Mouse (Mus musculus) neural tube, embryonic 12.5 days (tissue): Measurements from ENCODE around the gene Lrp1. TPM values are rescaled to one million over a fixed set of nuclear protein-coding genes. Genes with fewer than 3 reads are reported as not detected.

ENCODE experiments used
- ATAC-seq: fragments of 200-750 bp; cut with Nextera tagmentation; 2 replicates; pipeline ENCODE4 v1.8.0; 2017; ENCODE audit warnings: low read depth, mild to moderate bottlenecking, moderate TSS enrichment, moderate library complexity; ENCODE audit not compliant: low FRiP score
- H3K27ac ChIP-seq: fragments of 300-500 bp; sonication (generic); 2 replicates; pipeline ENCODE4 v1.5.1; 2016
- H3K27me3 ChIP-seq: fragments of 300-500 bp; sonication (generic); replicated peaks from 2 replicates; pipeline ENCODE4 v1.6.1; 2016; ENCODE audit warnings: mild to moderate bottlenecking
- H3K36me3 ChIP-seq: fragments of 300-500 bp; sonication (generic); 2 replicates; pipeline ENCODE4 v1.6.1; 2016; ENCODE audit warnings: mild to moderate bottlenecking
- H3K4me1 ChIP-seq: fragments of 300-500 bp; sonication (generic); 2 replicates; pipeline ENCODE4 v1.6.1; 2016
- H3K4me2 ChIP-seq: fragments of 300-500 bp; sonication (generic); replicated peaks from 2 replicates; pipeline ENCODE4 v1.6.1; 2016; ENCODE audit warnings: mild to moderate bottlenecking
- H3K4me3 ChIP-seq: fragments of 300-500 bp; sonication (generic); 2 replicates; pipeline ENCODE4 v1.5.1; 2016
- H3K9ac ChIP-seq: fragments of 300-500 bp; sonication (generic); 2 replicates; pipeline ENCODE4 v1.6.1; 2016; ENCODE audit warnings: mild to moderate bottlenecking
- H3K9me3 ChIP-seq: fragments of 300-500 bp; sonication (generic); 2 replicates; pipeline ENCODE4 v1.6.1; 2016; ENCODE audit warnings: mild to moderate bottlenecking
- WGBS: fragments of 180-500 bp; shearing (Covaris S2); methylation state at CpG from one replicate; pipeline ENCODE4 v1.1.7; 2016; 5-methylcytosine and 5-hydroxymethylcytosine counted together
- polyA plus RNA-seq: library from polyadenylated mRNA; unstranded; fragments of >200 nt; fragmentation: Nextera tagmentation; extraction: Ambion mirVana; gene quantifications from 2 replicates; pipeline ENCODE4 v1.2.1, GENCODE M21; 2016

The Lrp1 gene
- polyA plus RNA-seq, 1 experiment from 2014 or later, result 96.0 TPM

GRCm38 (mm10) chr10:127581291-127581690 lies 39.7 kb downstream of the Lrp1 start:
- Histone ChIP-seq H3K4me2 (no peak overlapping the region), H3K9me3 (no peaks in the 10 kb centered on the region), H3K27ac (no peak overlapping the region), H3K9ac (no peak overlapping the region), H3K4me1 (no peaks in the 10 kb centered on the region), H3K4me3 (no peak overlapping the region), H3K27me3 (no peaks in the 10 kb centered on the region), H3K36me3 (peaks cover 95% of the 10 kb centered on the region)
- WGBS, result 88% methylated on average over 9 of the region's 9 CpGs
- no peak for ATAC-seq

- H3K4me1 ChIP-seq, result no peaks in the 10 kb centered on the region
- no peak overlapping the region for H3K9ac ChIP-seq
- no peak overlapping the region for H3K4me3 ChIP-seq
- H3K9me3 ChIP-seq, result no peaks in the 10 kb centered on the region
- no peak overlapping the region for H3K27ac ChIP-seq
- H3K36me3 ChIP-seq, result peaks cover 98% of the 10 kb centered on the region
- no peak overlapping the region for H3K4me2 ChIP-seq
- no peaks in the 10 kb centered on the region for H3K27me3 ChIP-seq
- WGBS, result 94% methylated on average over 15 of the region's 15 CpGs
- ATAC-seq, result no peak
Observed at GRCm38 (mm10) chr10:127577982-127578381, 43.0 kb downstream of the Lrp1 start.

- WGBS, result 86% methylated on average over 9 of the region's 9 CpGs
- no peak overlapping the region for H3K4me2 ChIP-seq
- no peak for ATAC-seq
- no peaks in the 10 kb centered on the region for H3K27me3 ChIP-seq
- no peak overlapping the region for H3K9ac ChIP-seq
- peaks cover 98% of the 10 kb centered on the region for H3K36me3 ChIP-seq
- H3K4me3 ChIP-seq, result no peak overlapping the region
- H3K4me1 ChIP-seq, result no peaks in the 10 kb centered on the region
- no peak overlapping the region for H3K27ac ChIP-seq
- H3K9me3 ChIP-seq, result no peaks in the 10 kb centered on the region
Observed at GRCm38 (mm10) chr10:127577156-127577555, 43.8 kb downstream of the Lrp1 start.

GRCm38 (mm10) chr10:127576381-127576961 lies 44.5 kb downstream of the Lrp1 start:
- H3K4me1 ChIP-seq, result no peaks in the 10 kb centered on the region
- H3K27ac ChIP-seq, result no peak overlapping the region
- H3K4me2 ChIP-seq, result no peak overlapping the region
- H3K9me3 ChIP-seq, result no peaks in the 10 kb centered on the region
- H3K4me3 ChIP-seq, result no peak overlapping the region
- H3K9ac ChIP-seq, result no peak overlapping the region
- H3K36me3 ChIP-seq, result peaks cover 97% of the 10 kb centered on the region
- H3K27me3 ChIP-seq, result no peaks in the 10 kb centered on the region
- 65% methylated on average over 18 of the region's 18 CpGs for WGBS
- no peak for ATAC-seq

DNA sequence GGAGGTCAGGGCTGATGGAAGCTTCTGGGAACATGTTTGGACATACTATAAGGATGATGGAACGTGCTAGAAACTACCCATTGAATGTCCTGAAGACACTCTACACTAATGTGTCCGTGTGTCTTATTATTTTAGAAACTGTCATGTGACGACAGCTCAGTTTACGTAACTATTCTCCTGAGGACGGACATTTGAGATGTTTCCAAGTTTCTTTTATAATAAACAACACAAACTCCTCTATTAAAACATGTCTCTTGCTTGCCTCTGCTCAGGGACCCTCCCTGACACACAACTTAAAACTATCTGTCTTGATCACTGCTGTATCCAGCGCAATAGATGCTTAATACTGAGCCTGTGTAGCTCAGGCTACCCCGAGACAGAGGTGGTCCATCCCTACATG lies 45.2 kb downstream of the Lrp1 start:
- H3K4me1 ChIP-seq, result no peaks in the 10 kb centered on the region
- WGBS, result 95% methylated on average over 7 of the region's 7 CpGs
- H3K9me3 ChIP-seq, result no peaks in the 10 kb centered on the region
- no peak overlapping the region for H3K4me3 ChIP-seq
- no peak for ATAC-seq
- H3K27me3 ChIP-seq, result no peaks in the 10 kb centered on the region
- no peak overlapping the region for H3K4me2 ChIP-seq
- H3K36me3 ChIP-seq, result peaks cover 97% of the 10 kb centered on the region
- H3K9ac ChIP-seq, result no peak overlapping the region
- H3K27ac ChIP-seq, result no peak overlapping the region

GRCm38 (mm10) chr10:127572281-127572680 lies 48.7 kb downstream of the Lrp1 start:
- 93% methylated on average over 5 of the region's 5 CpGs for WGBS
- Histone ChIP-seq H3K9me3 (no peaks in the 10 kb centered on the region), H3K4me1 (no peaks in the 10 kb centered on the region), H3K4me3 (no peak overlapping the region), H3K4me2 (no peak overlapping the region), H3K36me3 (peaks cover 84% of the 10 kb centered on the region), H3K27me3 (no peaks in the 10 kb centered on the region), H3K9ac (no peak overlapping the region), H3K27ac (no peak overlapping the region)
- no peak for ATAC-seq

DNA sequence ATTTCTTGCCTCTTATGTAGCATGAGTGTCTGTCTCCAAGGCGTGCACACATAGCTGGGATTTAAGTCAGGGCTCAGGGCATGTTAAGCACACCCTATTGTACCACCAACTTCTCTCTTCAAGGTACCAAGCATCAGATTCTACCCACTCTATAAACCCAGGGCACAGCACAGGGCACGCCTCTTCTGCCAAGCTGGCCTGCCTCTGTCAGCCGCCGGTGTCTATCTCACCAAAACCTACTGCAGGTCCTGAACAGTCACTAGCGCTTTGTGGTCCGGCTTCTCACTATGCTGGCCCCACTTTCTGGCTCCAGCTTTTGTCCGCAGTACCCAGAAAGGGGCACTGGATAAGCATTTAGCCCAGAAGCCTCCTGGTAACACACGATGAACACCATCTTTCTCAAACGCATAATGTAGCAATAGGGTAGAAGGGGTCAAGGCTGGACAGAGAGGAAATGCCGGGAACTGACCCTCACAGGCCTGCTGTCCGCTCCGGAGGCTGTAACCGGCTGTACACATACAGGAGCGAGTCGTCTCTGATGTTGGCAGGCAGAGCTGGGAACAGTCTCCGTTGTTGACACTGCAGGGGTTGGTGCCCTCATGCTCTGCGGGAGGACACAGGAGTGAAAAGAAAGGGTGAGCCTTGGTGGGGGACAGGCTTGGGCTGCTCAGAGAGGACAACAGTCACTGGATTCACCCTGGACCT lies 49.9 kb downstream of the Lrp1 start:
- Histone ChIP-seq H3K4me3 (no peak overlapping the region), H3K9me3 (no peaks in the 10 kb centered on the region), H3K27ac (no peak overlapping the region), H3K27me3 (no peaks in the 10 kb centered on the region), H3K36me3 (peaks cover 84% of the 10 kb centered on the region), H3K4me2 (no peak overlapping the region), H3K4me1 (no peaks in the 10 kb centered on the region), H3K9ac (no peak overlapping the region)
- 93% methylated on average over 17 of the region's 17 CpGs for WGBS
- no peak for ATAC-seq

DNA sequence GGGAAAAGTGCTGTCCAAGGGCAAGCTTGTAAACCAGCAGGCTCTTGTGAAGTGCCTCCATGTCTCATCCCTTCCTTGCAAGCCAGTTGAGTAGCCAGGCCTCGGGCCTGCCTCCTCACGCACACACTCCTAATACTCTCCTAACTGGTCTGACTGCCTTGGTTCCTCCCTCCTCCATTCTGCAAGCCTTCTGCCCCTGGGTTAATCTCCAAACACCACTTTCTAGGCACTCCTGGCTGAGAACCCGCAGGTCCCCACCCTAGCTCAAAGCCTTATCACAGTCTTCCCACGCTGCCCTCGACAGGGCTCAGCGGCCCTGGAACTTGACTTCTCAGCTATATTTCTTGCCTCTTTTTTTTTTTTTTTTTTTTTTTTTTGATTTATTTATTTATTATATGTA lies 50.6 kb downstream of the Lrp1 start:
- Histone ChIP-seq H3K4me1 (no peaks in the 10 kb centered on the region), H3K27me3 (no peaks in the 10 kb centered on the region), H3K27ac (no peak overlapping the region), H3K4me2 (no peak overlapping the region), H3K9me3 (no peaks in the 10 kb centered on the region), H3K36me3 (peaks cover 83% of the 10 kb centered on the region), H3K9ac (no peak overlapping the region), H3K4me3 (no peak overlapping the region)
- WGBS, result 83% methylated on average over 6 of the region's 6 CpGs
- no peak for ATAC-seq

GRCm38 (mm10) chr10:127569450-127569849 lies 51.5 kb downstream of the Lrp1 start:
- WGBS, result 28% methylated on average over 3 of the region's 3 CpGs

DNA sequence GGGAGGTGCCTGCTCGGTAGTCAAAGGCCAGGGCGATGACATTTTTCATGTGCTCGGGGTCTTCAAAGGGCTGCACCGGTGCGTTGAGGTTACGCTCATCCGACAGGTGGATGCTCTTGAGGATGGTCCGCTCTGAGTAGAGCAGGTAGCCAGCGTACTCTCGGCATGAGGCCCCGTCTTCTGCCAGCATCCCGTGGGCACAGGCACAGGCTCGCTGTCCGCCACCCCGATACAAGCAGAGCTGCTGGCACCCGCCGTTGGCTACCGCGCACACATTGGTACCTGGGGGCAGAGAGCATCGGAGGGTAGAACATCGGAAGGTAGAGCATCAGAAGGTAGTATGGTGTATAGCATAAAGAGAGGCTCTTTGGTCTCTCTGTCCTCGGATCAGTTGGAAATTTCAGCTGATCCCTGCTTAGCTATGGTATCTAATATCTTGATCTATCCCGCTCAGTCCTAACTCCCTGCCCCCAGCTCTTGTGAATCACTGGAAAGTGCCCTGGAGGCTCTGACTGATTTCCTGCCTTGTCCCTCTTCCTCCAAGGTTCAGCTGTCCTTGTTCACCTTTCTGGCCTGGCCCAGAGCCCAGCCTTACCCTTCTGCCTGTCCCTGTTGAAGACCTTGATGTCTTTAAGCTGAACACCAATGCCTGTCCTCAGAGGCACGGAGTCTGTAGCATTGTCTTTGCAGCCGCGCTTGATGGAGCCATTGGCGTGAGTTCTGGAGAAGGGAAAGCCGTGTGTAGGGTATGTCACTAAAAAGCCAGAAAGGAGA lies 54.2 kb downstream of the Lrp1 start:
- Histone ChIP-seq H3K9ac (no peak overlapping the region), H3K27me3 (no peaks in the 10 kb centered on the region), H3K36me3 (peaks cover 80% of the 10 kb centered on the region), H3K27ac (no peak overlapping the region), H3K4me1 (peaks cover 12% of the 10 kb centered on the region), H3K4me3 (no peak overlapping the region), H3K4me2 (no peak overlapping the region), H3K9me3 (no peaks in the 10 kb centered on the region)
- 94% methylated on average over 28 of the region's 28 CpGs for WGBS
- no peak for ATAC-seq

More at GRCm38 (mm10) chr10:127569450-127569849, 51.5 kb downstream of the Lrp1 start:
- ATAC-seq, result 0 out of 2 replicates have a peak, but pooled peaks have one; percentile 44
- no peak overlapping the region for H3K9ac ChIP-seq
- no peaks in the 10 kb centered on the region for H3K9me3 ChIP-seq
- no peak overlapping the region for H3K4me2 ChIP-seq
- H3K36me3 ChIP-seq, result peaks cover 80% of the 10 kb centered on the region
- H3K4me1 ChIP-seq, result 0 out of 2 replicates have a peak, but pooled peaks cover under 1% of the 10 kb centered on the region
- no peak overlapping the region for H3K4me3 ChIP-seq
- H3K27me3 ChIP-seq, result no peaks in the 10 kb centered on the region
- no peak overlapping the region for H3K27ac ChIP-seq

DNA sequence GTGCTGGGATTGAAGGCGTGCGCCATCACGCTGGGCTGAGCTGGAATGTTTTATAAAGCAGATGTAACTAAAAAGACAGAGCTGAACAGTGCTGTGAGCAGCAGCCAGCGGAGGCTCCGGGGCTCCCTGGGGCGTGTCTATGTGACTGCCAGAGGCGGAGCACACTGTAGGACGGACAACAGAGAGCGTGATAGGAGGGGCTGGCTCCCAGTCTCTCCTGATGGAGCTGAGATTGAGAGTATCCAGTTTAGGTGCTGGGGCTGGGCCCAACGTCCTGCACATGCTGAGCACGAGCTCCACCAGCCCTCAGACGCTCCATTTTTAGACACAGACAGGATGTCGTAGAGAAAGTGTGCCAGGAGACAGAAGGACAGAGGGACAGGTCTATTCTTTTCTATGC lies 56.6 kb downstream of the Lrp1 start:
- Histone ChIP-seq H3K36me3 (peaks cover 90% of the 10 kb centered on the region), H3K9me3 (no peaks in the 10 kb centered on the region), H3K9ac (no peak overlapping the region), H3K4me1 (peaks cover 12% of the 10 kb centered on the region), H3K4me3 (no peak overlapping the region), H3K4me2 (no peak overlapping the region), H3K27me3 (no peaks in the 10 kb centered on the region), H3K27ac (no peak overlapping the region)
- WGBS, result 52% methylated on average over 13 of the region's 13 CpGs
- ATAC-seq, result no peak

DNA sequence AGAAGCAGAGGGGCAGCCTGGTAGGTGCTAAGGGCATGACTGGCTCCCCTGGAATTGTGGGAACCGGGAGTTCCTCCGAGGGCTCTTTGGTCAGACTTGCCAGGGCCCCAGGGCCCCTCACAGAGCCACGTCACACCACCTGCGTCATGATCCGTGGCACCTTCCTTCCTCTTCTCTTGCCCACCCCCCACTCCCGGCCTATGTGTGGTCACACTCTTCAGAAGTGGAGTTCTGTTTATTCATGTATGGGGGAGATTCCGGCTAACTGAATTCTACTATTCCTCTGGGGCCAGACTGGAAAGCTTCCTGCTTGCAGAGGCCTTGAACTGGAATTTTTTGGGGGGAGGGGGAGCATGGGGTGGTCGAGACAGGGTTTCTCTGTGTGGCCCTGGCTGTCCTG lies 57.1 kb downstream of the Lrp1 start:
- no peak for ATAC-seq
- Histone ChIP-seq H3K27ac (no peak overlapping the region), H3K4me1 (peaks cover 12% of the 10 kb centered on the region), H3K27me3 (no peaks in the 10 kb centered on the region), H3K4me2 (no peak overlapping the region), H3K9me3 (no peaks in the 10 kb centered on the region), H3K36me3 (peaks cover 90% of the 10 kb centered on the region), H3K4me3 (no peak overlapping the region), H3K9ac (0 out of 2 replicates have a peak overlapping the region, but pooled peaks have one; percentile 5)
- WGBS, result 82% methylated on average over 8 of the region's 8 CpGs
